Mouse (Mus musculus) testis, adult 2 months (tissue): Measurements from ENCODE around the gene Foxp1.

Source experiments
- CTCF ChIP-seq: fragments of 200-500 bp; IDR thresholded peaks from 2 replicates; pipeline ENCODE4 v1.5.1; 2012; ENCODE audit warnings: low read depth, mild to moderate bottlenecking, inconsistent platforms, low read length, moderate library complexity; ENCODE audit not compliant: control insufficient read depth, insufficient read depth, insufficient replicate concordance
- POLR2A ChIP-seq: fragments of 200-500 bp; IDR thresholded peaks from 2 replicates; pipeline ENCODE4 v1.6.1; 2012; ENCODE audit warnings: low read depth, mild to moderate bottlenecking, inconsistent platforms, low read length, moderate library complexity; ENCODE audit not compliant: control insufficient read depth

DNA sequence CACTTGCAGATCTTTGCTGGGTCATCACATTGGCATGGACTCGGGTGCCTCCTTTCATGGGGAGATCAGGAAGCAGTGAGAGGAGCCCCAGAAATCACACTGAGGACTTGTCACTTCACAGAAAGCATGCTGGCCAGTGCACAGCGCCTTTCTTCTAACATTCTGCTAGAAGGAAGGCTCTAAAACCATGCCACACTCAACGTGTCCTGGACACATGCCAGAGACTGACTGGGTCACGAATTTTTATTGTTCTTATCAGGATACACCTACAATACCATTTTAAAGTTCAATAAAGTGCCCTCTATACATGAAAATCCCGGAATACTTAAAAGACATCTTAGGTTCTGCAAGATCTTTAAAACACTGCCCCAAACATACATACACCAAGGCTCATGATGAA is 475.2 kb downstream of the Foxp1 start:
- no peak for TF ChIP-seq CTCF
- TF ChIP-seq POLR2A = no peak
